Mouse (Mus musculus): ENCODE measurements around the gene Bhlhe41.

Bhlhe41 gene

DNA sequence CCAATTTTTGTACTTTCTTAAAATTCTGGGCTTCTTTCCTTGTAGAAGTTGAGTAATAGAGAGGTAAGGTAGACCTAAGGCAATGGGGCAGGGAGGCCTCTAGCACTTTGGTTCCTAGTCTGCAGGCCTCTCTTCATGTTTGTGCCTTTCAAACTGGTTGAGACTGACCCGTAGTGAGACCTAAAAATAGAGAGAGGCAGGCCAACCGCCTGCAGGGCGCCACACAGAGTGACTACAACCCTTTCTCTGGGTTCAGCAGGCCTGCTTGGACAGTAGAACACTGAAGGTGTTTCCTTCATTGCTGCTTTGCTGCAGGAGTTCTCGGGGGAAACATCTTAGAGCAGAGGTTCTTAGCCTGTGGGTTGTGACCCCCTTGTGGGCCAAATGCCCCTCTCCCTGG lies 5.6 kb upstream of the Bhlhe41 start:
- no peak for DNase-seq (ENCODE audit: low spot score in 2 of 2)

DNA sequence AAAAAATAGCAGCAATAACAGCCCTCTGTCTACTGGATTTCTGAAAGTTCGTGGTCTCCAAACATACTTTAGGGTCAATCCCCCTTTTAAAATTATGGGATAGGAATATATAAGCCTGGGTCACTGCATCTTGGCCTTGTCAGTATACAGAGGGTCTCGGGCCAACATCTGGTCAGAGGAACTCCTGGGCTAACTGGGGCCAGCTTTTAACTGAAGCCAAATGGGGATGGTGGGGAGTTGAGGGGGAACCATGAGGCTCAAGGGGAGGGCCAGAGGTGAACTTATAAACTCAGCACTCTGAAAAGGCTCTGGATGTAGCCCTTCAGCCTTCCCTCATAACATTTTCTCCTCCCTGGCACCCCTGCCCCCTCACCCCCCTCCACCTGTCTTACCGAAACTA lies 1.8 kb upstream of the Bhlhe41 start:
- no peak for DNase-seq (ENCODE audit: low spot score in 2 of 2)

DNA sequence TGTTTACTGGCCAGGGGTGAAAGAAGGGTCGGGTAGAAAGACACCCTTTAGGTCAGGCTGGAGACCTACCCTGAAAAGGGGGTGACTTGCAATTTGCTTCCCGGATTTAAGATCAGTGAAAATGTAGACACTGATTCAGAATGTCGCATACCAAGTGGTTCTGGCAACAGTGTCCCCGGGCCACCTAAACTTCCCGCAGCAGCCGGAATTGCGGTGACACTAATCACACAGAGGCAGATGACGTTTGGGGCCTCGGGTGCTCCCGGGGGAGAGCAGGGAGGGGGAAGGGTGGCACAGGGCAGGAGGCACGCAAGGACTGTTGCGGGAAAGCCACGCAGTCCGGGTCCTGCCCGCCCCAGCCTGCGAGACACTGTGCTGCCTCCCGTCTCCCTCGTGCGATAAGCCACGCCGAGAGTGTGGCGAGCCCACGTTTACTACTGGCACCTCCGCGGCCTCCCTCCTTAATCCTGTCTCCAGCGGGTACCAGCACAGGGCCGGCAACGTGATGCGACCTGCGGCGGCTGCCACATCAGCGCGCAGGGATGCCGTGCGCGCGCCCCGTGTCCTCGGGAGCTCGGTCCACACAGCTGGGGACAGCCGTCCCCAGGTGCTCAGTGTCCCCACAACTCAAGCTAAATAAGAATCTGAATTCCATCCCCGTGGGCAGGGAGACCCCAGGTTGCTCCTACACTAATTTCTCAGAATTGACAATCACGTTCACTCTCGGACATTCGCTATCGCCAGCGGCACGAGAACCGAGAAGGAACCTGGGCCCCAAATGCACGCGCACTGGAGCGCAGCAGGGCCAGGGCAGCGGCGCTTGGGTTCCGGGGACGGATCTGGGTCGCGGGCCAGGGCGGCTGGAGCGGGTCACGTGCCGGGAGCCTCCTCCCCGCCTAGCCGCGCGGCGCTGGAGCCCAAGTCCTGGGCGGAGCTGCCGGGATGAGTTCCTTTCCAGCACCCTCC lies 811 bp upstream of the Bhlhe41 start:
- DNase-seq (ENCODE audit: low spot score in 2 of 2), result peak in 1 of 2 experiments; percentile 45

GRCm38 (mm10) chr6:145864171-145864570 lies 1.2 kb downstream of the Bhlhe41 start:
- no peak for DNase-seq (ENCODE audit: low spot score in 2 of 2)

GRCm38 (mm10) chr6:145863065-145863971 lies 2.0 kb downstream of the Bhlhe41 start:
- peak; percentile 36 to 54 for DNase-seq (ENCODE audit: low spot score in 2 of 2)

DNA sequence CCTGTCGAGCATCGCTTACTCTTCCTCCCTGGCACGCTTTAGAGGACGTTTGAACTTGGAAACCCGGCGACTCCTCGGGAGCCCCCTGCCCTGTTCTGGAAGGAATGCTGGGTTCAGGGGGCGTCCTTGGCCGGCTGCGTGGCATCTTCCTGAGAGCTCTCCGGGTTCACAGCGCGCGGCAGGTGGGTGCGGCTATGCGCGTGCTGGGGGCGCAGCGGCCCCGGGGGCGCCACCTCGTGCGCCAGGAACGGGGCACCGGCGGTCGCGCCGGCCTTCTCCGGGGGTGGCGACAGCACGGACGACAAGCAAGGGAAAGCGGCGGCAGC lies 2.7 kb downstream of the Bhlhe41 start:
- DNase-seq (ENCODE audit: low spot score in 2 of 2), result no peak

DNA sequence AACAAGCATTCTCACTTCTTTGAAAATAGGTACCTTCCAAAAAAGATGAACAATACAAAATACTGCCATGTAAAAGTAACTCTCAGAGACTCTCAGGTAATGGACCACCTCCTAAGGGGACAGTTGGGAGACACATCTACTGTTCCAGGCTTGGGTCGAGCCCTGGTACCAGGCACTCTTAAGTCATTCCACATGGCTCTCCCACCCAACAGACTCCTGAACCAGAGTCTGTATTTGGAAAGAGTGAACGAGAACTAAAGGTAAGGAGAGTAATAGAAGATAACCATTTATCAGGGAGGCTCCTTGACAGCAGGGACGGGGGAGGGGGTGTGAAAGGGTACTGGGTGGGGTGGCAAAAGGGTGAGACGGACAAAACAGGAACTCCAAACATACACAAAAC lies 3.0 kb downstream of the Bhlhe41 start:
- DNase-seq (ENCODE audit: low spot score in 2 of 2), result no peak

- DNase-seq (ENCODE audit: low spot score in 2 of 2), result no peak
Measured at GRCm38 (mm10) chr6:145861462-145862227, 3.7 kb downstream of the Bhlhe41 start.

DNA sequence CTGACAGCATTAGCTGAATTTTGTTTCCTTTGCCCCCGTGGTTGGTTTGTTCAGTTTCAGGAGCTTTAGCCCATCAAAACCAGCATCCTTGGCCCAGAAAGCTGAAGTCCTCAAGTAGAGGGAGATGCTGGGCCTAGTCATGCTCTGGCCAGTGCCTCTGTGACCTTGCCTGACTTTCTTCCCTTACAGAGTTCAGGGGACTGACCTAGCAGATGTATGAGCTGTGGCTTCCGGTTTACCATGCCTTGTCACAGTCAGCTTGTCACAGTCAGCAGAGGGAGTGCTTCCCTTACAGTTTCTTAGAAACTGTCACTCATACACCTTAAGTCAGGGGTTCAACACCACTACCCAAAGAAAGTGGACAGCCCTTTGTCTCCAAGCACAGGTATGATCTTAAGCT lies 5.0 kb downstream of the Bhlhe41 start:
- peak in 1 of 2 experiments; percentile 37 for DNase-seq (ENCODE audit: low spot score in 2 of 2)

GRCm38 (mm10) chr6:145858414-145858813 lies 6.9 kb downstream of the Bhlhe41 start:
- DNase-seq (ENCODE audit: low spot score in 2 of 2), result no peak

DNA sequence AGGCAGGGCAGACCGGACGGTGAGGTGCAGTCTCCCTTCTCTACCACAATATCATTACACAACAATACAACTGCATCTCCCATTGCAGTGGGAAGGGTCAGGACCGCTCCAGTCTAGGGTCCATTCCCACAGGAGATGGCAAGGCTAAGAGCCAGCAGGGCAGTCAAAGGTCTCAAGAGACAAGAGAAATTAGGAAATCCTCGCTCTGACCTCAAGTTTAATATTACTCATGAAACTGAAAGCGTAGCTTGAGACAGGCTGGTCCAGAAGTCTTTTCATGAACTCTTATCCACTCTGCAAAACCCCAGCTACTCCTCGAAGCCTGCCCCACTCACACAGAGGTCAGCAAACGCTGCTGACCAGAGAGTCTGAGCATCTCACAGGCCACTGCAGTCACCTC lies 7.9 kb downstream of the Bhlhe41 start:
- no peak for DNase-seq (ENCODE audit: low spot score in 2 of 2)

GRCm38 (mm10) chr6:145855720-145856551 lies 9.4 kb downstream of the Bhlhe41 start:
- DNase-seq (ENCODE audit: low spot score in 2 of 2), result peak; percentile 44 to 85

- DNase-seq (ENCODE audit: low spot score in 2 of 2), result no peak
Measured at GRCm38 (mm10) chr6:145854756-145855155, 10.6 kb downstream of the Bhlhe41 start.

DNA sequence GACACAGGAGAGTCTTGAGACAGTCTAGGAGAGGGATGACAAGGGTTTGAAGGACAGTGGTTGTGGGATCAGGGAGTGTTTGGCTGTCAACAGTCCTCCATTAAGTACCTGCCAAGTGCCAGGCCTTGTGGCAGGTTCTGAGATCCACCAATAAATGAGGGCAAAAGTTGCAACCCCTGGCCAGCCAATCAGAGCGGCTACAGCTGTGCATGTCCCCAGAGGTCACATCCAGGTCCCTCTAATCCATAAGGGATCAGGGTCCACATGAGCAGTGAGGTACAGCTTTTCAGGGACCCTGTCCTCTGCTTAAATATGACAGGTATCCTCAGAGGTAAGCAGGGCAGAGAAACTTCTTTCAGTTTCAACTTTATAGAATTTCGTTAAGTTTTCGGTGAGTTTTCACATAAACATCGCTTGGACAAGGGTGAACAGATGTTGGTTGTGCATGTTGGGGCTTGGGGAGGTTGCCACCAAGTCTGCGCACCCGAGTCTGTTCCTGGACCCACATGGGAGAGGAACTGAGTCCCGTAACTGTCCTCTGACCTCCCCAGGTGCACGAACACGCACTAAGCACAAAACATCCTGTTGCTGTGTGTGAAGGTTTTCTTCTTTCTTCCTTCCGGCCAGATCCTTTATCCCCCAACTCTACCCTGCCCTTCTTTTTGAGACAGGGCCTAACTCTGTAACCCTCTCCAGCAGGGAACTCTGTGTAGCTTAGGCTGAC lies 11.8 kb downstream of the Bhlhe41 start:
- DNase-seq (ENCODE audit: low spot score in 2 of 2), result no peak

DNA sequence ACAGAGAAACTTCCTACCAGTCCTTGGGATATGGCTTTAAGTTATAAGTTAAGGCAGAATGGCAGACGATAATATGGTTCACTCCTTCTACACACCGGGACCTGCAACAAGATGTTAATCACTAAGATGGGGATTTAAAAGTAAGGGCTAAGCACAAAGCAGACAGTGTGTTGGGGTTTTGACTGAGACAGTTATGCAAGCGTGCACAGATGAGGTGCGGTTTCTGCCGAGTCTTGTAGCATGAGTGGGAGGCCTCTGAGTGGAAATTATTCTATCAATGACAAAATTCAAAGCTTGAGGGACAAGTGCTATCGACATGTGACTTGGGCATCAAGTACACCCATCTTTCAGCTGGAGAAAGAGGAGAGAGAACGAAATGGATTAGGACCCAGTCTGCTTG lies 12.7 kb downstream of the Bhlhe41 start:
- no peak for DNase-seq (ENCODE audit: low spot score in 2 of 2)

DNA sequence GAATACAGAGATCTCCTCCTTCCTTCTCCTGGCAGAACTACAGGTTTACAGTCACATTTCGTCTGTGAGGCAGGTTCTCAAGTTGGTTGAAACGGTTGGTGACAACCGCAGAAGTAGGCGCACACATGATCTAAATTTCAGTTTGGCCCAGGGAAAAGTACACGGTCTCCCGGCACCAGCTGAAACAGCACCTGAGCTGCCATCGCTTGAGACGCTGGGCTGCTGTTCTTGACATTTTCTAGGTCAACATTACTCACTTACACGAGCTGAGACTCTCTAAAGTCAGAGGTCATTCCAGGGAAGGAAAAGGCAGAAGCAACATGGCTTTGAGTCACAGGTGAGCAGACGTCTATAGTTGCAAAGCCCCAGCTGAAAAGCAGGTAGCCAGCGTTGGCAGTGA lies 13.4 kb downstream of the Bhlhe41 start:
- no peak for DNase-seq (ENCODE audit: low spot score in 2 of 2)

DNA sequence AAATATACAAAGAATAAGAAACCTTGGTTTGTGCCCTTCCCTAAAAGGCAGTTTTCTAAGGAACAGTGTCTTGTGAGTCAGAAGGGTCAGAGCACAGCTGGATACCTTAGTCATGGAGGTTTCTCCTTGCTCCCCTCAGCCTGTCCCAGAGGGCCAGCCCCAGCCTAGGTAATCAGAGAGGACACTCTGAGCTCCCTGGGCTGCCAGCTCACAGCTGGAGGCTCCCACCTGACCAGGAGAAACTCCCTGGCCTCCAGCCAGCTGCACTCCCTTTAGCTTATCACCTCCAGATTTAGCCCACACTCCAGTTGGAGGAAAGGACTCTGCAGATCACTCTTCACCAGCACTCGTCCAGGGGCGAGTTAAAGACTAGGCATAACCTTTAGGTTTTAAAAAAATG lies 14.6 kb downstream of the Bhlhe41 start:
- DNase-seq (ENCODE audit: low spot score in 2 of 2), result no peak

GRCm38 (mm10) chr6:145847661-145848060 lies 17.7 kb downstream of the Bhlhe41 start:
- DNase-seq (ENCODE audit: low spot score in 2 of 2), result no peak

GRCm38 (mm10) chr6:145846948-145847347 lies 18.4 kb downstream of the Bhlhe41 start:
- no peak for DNase-seq (ENCODE audit: low spot score in 2 of 2)

DNA sequence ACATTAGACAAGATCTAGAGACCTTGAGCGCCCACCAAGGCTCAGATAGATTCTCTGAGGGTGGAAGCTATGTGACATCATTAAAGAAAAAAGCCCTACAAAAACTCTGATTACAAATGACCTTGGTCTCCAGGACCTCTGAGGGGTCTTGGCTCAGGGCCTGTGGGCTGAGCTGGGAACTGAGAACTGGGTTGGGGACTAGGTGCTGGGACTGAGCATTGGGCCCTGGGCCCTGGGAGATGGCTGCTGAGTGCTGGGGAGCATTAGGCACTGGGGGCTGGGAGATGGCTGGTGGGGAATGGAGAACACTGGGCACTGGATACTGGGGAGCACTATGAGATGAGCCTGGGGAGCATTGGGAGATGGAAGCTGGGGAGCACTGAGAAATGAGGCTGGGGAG lies 19.3 kb downstream of the Bhlhe41 start:
- DNase-seq (ENCODE audit: low spot score in 2 of 2), result no peak
